Mouse (Mus musculus) intestine, postnatal 0 days (tissue): ENCODE data around the gene Idh2. TPM values are rescaled to one million over a fixed set of nuclear protein-coding genes. Genes with fewer than 3 reads are reported as not detected.
A peak's percentile ranks its signal among the peaks of the same experiment; 100 is the strongest.

Experiments used
- ATAC-seq: fragments of 200-750 bp; cut with Nextera tagmentation; 2 replicates; pipeline ENCODE4 v1.8.0; 2017; ENCODE audit warnings: mild to moderate bottlenecking, moderate TSS enrichment, moderate library complexity
- H3K27ac ChIP-seq: fragments of 300-500 bp; sonication (generic); 2 replicates; pipeline ENCODE4 v1.5.1; 2014; ENCODE audit warnings: mild to moderate bottlenecking, low read depth, low read length, moderate library complexity
- H3K27me3 ChIP-seq: fragments of 300-500 bp; sonication (generic); replicated peaks from 2 replicates; pipeline ENCODE4 v1.6.1; 2014; ENCODE audit warnings: low read length, mixed read lengths; ENCODE audit not compliant: control insufficient read depth, insufficient read depth
- H3K36me3 ChIP-seq: fragments of 300-500 bp; sonication (generic); 2 replicates; pipeline ENCODE4 v1.6.1; 2014; ENCODE audit warnings: mild to moderate bottlenecking, moderate library complexity; ENCODE audit not compliant: control insufficient read depth, insufficient read depth
- H3K4me1 ChIP-seq: fragments of 300-500 bp; sonication (generic); replicated peaks from 2 replicates; pipeline ENCODE4 v1.6.1; 2014; ENCODE audit warnings: antibody characterized with exemption, low read length, mixed read lengths; ENCODE audit not compliant: control insufficient read depth, insufficient read depth
- H3K4me2 ChIP-seq: fragments of 300-500 bp; sonication (generic); replicated peaks from 2 replicates; pipeline ENCODE4 v1.6.1; 2014; ENCODE audit warnings: low read depth, mild to moderate bottlenecking, moderate library complexity
- H3K4me3 ChIP-seq: fragments of 300-500 bp; sonication (generic); 2 replicates; pipeline ENCODE4 v1.5.1; 2014; ENCODE audit warnings: low read depth, low read length
- H3K9ac ChIP-seq: fragments of 300-500 bp; sonication (generic); 2 replicates; pipeline ENCODE4 v1.6.1; 2014; ENCODE audit warnings: mild to moderate bottlenecking, low read depth, low read length
- H3K9me3 ChIP-seq: fragments of 300-500 bp; sonication (generic); 2 replicates; pipeline ENCODE4 v1.6.1; 2016; ENCODE audit warnings: mixed run types; ENCODE audit not compliant: control insufficient read depth
- CTCF ChIP-seq: sonication (generic); IDR thresholded peaks from 2 replicates; pipeline ENCODE4 v1.5.1; 2016; ENCODE audit warnings: low read depth, mild to moderate bottlenecking, control low read depth, antibody characterized with exemption, moderate library complexity
- WGBS: fragments of 180-500 bp; shearing (Covaris S2); extraction: QIAGEN DNeasy Blood & Tissue Kit; methylation state at CpG from one replicate; pipeline ENCODE4 v1.1.7; 2014; 5-methylcytosine and 5-hydroxymethylcytosine counted together
- polyA plus RNA-seq: library from polyadenylated mRNA; unstranded; fragments of >200 nt; fragmentation: Nextera tagmentation; extraction: Ambion mirVana; gene quantifications from 2 replicates; pipeline ENCODE4 v1.2.1, GENCODE M21; 2015

Idh2 gene
- polyA plus RNA-seq, 1 experiment from 2014 or later, result 190 TPM

- Histone ChIP-seq H3K9ac (no peak overlapping the region), H3K27ac (no peak overlapping the region), H3K27me3 (no peaks in the 10 kb centered on the region), H3K4me3 (no peak overlapping the region), H3K4me2 (no peak overlapping the region), H3K9me3 (no peaks in the 10 kb centered on the region), H3K4me1 (peaks cover 15% of the 10 kb centered on the region), H3K36me3 (peaks cover 46% of the 10 kb centered on the region)
- WGBS, result 85% methylated on average over 42 of the region's 42 CpGs
- TF ChIP-seq CTCF, result no peak
- no peak for ATAC-seq
Observed at GRCm38 (mm10) chr7:80081586-80082554, 33.3 kb downstream of the Idh2 start.

- H3K4me3 ChIP-seq, result no peak overlapping the region
- no peak for ATAC-seq
- H3K27ac ChIP-seq, result peak overlapping the region; percentile 75
Observed at GRCm38 (mm10) chr7:80078792-80079301, 36.3 kb downstream of the Idh2 start.

GRCm38 (mm10) chr7:80077801-80078200 is 37.4 kb downstream of the Idh2 start:
- peak; percentile 32; the same call in 1 of the 2 replicates for ATAC-seq

More at GRCm38 (mm10) chr7:80078792-80079301, 36.3 kb downstream of the Idh2 start:
- 0 out of 2 replicates have a peak overlapping the region, but pooled peaks have one; percentile 8 for H3K9ac ChIP-seq
- WGBS, result 13% methylated on average over 14 of the region's 14 CpGs
- peak overlapping the region; percentile 35 for H3K4me2 ChIP-seq
- H3K36me3 ChIP-seq, result peaks cover 29% of the 10 kb centered on the region; the same call in 1 of the 2 replicates
- H3K9me3 ChIP-seq, result no peaks in the 10 kb centered on the region
- peaks cover 23% of the 10 kb centered on the region for H3K4me1 ChIP-seq
- no peaks in the 10 kb centered on the region for H3K27me3 ChIP-seq
- TF ChIP-seq CTCF, result peak; percentile 24

GRCm38 (mm10) chr7:80076961-80077716 is 38.1 kb downstream of the Idh2 start:
- H3K9ac ChIP-seq, result no peak overlapping the region
- TF ChIP-seq CTCF, result no peak
- no peaks in the 10 kb centered on the region for H3K9me3 ChIP-seq
- H3K36me3 ChIP-seq, result peaks cover 12% of the 10 kb centered on the region; the same call in 1 of the 2 replicates
- H3K4me2 ChIP-seq, result no peak overlapping the region
- H3K27me3 ChIP-seq, result no peaks in the 10 kb centered on the region
- 79% methylated on average over 6 of the region's 6 CpGs for WGBS
- no peak for ATAC-seq
- H3K27ac ChIP-seq, result no peak overlapping the region
- peaks cover 23% of the 10 kb centered on the region for H3K4me1 ChIP-seq
- H3K4me3 ChIP-seq, result no peak overlapping the region

More at GRCm38 (mm10) chr7:80077801-80078200, 37.4 kb downstream of the Idh2 start:
- Histone ChIP-seq H3K36me3 (peaks cover 19% of the 10 kb centered on the region; the same call in 1 of the 2 replicates), H3K4me2 (no peak overlapping the region), H3K27me3 (no peaks in the 10 kb centered on the region), H3K4me3 (no peak overlapping the region), H3K9ac (no peak overlapping the region), H3K27ac (no peak overlapping the region; the same call in 1 of the 2 replicates), H3K4me1 (peaks cover 23% of the 10 kb centered on the region), H3K9me3 (no peaks in the 10 kb centered on the region)
- no peak for TF ChIP-seq CTCF
- WGBS, result 36% methylated on average over 9 of the region's 9 CpGs

- Histone ChIP-seq H3K27me3 (no peaks in the 10 kb centered on the region), H3K27ac (no peak overlapping the region), H3K4me3 (no peak overlapping the region), H3K36me3 (peaks cover 2% of the 10 kb centered on the region; the same call in 1 of the 2 replicates), H3K4me1 (peaks cover 23% of the 10 kb centered on the region), H3K9ac (no peak overlapping the region), H3K9me3 (no peaks in the 10 kb centered on the region), H3K4me2 (no peak overlapping the region)
- 70% methylated on average over 4 of the region's 4 CpGs for WGBS
- TF ChIP-seq CTCF, result no peak
- no peak for ATAC-seq
Observed at GRCm38 (mm10) chr7:80075946-80076583, 39.1 kb downstream of the Idh2 start.
